Mouse (Mus musculus) embryonic facial prominence, embryonic 10.5 days (tissue): ENCODE results near the gene Glrx2. TPM values are rescaled to one million over a fixed set of nuclear protein-coding genes. Genes with fewer than 3 reads are reported as not detected.

Source experiments
- DNase-seq: peaks from one replicate; pipeline ENCODE4 v3.0.0-alpha.2; 2017; ENCODE audit warnings: low spot score
- H3K27ac ChIP-seq: fragments of 300-500 bp; sonication (generic); replicated peaks from 2 replicates; pipeline ENCODE4 v1.5.1; 2016; ENCODE audit warnings: mild to moderate bottlenecking
- H3K27me3 ChIP-seq: fragments of 300-500 bp; sonication (generic); replicated peaks from 2 replicates; pipeline ENCODE4 v1.6.1; 2016; ENCODE audit warnings: low read depth, mild to moderate bottlenecking; ENCODE audit not compliant: poor library complexity, severe bottlenecking
- H3K36me3 ChIP-seq: fragments of 300-500 bp; sonication (generic); replicated peaks from 2 replicates; pipeline ENCODE4 v1.6.1; 2016; ENCODE audit warnings: mild to moderate bottlenecking, moderate library complexity
- H3K4me1 ChIP-seq: fragments of 300-500 bp; sonication (generic); 2 replicates; pipeline ENCODE4 v1.6.1; 2016
- H3K4me3 ChIP-seq: fragments of 300-500 bp; sonication (generic); 2 replicates; pipeline ENCODE4 v1.5.1; 2016; ENCODE audit warnings: mild to moderate bottlenecking, moderate library complexity
- H3K9me3 ChIP-seq: fragments of 300-500 bp; sonication (generic); 2 replicates; pipeline ENCODE4 v1.6.1; 2016; ENCODE audit warnings: mild to moderate bottlenecking
- WGBS: fragments of 180-500 bp; shearing (Covaris S2); methylation state at CpG from one replicate; pipeline ENCODE4 v1.1.7; 2016; 5-methylcytosine and 5-hydroxymethylcytosine counted together
- polyA plus RNA-seq: library from polyadenylated mRNA; unstranded; fragments of >200 nt; fragmentation: Nextera tagmentation; extraction: Ambion mirVana; gene quantifications from 2 replicates; pipeline ENCODE4 v1.2.1, GENCODE M21; 2016

Glrx2 gene
- polyA plus RNA-seq, 1 experiment from 2014 or later: 79.7 TPM

DNA sequence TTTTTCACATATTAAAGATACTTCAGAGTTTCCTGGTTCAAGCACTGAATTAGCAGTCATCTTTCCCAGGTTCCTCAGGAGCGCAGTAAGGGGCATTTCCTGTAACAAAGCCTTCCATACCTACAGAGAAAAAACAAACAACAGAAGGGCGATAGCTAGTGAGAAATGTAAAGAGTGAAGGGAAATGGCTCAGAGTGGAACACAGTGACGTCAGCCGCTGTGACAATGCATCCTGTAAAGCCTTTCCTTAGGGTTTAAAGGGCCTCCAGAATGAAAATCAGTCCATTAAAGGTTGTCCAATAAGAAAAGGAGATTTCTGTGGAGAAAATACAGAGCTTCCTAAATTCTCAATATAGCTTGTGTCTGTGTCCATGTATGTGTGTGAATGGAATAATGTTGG lies 49.7 kb downstream of the Glrx2 start:
- no peak overlapping the region for H3K27ac ChIP-seq
- 90% methylated on average over 4 of the region's 4 CpGs for WGBS

DNA sequence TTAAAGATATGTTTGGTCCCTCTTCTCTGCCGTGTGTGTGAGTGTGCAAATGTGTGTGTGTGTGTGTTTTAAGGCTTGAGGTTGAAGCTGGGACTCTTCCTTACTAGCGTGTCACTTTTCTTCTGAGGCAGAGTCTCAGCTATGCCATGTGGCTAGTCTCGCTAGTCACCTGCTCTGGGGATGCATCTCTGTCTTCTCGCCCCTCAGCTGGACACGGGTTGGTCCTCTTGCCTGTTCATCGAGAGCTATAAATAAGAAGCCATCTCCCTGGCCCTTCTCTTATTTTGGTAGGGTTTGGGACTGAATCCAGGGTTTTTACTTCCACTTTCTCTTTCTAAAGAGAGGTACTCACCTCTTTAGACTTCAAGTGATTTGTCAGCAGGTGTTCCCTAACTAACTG lies 50.1 kb downstream of the Glrx2 start:
- WGBS: 88% methylated on average over 6 of the region's 6 CpGs
- H3K36me3 ChIP-seq: peaks cover 56% of the 10 kb centered on the region
- no peak overlapping the region for H3K4me3 ChIP-seq
- H3K9me3 ChIP-seq: no peaks in the 10 kb centered on the region
- no peaks in the 10 kb centered on the region for H3K27me3 ChIP-seq
- H3K4me1 ChIP-seq: peaks cover 6% of the 10 kb centered on the region; the same call in 1 of the 2 replicates
- no peak overlapping the region for H3K27ac ChIP-seq
- DNase-seq: no peak

More for the DNA sequence above, 49.7 kb downstream of the Glrx2 start:
- peaks cover 60% of the 10 kb centered on the region for H3K36me3 ChIP-seq
- no peaks in the 10 kb centered on the region for H3K27me3 ChIP-seq
- no peaks in the 10 kb centered on the region for H3K9me3 ChIP-seq
- peaks cover 6% of the 10 kb centered on the region; the same call in 1 of the 2 replicates for H3K4me1 ChIP-seq
- DNase-seq: no peak
- H3K4me3 ChIP-seq: no peak overlapping the region

DNA sequence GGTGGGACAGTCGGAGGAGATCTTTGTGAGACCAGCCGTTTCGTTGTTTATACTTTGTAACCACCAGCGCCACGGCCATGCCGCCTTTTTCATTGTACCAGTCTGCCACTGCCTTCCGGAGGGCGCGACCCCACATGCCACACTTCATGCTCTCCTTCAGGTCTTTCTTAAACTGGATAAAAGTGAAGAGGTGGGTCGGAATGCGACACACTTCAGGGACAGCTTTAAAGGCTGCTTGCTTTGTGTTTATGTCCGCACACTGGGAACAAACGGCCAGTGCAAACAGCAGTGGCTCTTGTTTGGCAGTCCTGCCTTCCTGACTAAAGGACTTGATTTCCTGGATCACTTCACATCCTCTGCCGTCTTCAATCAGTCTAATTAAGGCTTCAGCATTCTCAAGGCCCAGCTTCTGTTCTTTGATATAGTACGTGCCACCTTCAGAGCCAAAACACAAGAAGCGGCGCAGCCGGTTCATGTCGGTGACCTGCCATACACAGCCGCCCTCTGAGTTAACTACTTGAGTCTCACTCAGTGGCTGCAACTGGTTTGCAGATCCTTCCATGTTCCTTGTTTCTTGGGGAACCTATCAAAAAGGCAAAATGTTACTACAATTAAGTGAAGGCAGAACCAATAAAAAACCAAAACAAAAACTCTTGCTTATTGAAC lies 54.4 kb downstream of the Glrx2 start:
- Histone ChIP-seq H3K9me3 (no peaks in the 10 kb centered on the region), H3K27ac (no peak overlapping the region), H3K4me3 (no peak overlapping the region), H3K36me3 (peaks cover 26% of the 10 kb centered on the region), H3K4me1 (peaks cover 10% of the 10 kb centered on the region), H3K27me3 (no peaks in the 10 kb centered on the region)
- WGBS: 60% methylated on average over 20 of the region's 20 CpGs
- DNase-seq: peak; percentile 12

DNA sequence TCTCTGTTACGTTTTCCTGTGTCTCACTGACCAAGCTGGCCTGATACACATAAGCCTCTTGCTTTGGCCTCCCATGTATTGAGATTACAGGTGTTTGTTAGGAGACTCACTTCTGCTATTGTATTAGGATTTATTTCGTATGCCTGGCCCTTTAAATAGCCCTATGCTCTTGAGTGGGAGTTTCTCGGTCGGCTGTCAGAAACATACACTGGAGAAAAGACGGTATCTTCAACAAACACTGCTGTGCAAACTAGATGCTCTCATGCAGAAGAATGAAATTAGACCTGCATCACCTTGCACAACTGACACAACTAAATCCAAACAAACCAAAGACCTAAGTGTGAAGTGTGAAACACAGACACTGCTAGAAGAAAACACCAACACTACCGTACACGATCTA lies 56.9 kb downstream of the Glrx2 start:
- no peak overlapping the region for H3K4me3 ChIP-seq
- WGBS: 83% methylated on average over 7 of the region's 7 CpGs
- H3K36me3 ChIP-seq: peaks cover 13% of the 10 kb centered on the region
- no peaks in the 10 kb centered on the region for H3K9me3 ChIP-seq
- peaks cover 14% of the 10 kb centered on the region for H3K4me1 ChIP-seq
- no peak overlapping the region for H3K27ac ChIP-seq
- DNase-seq: no peak
- no peaks in the 10 kb centered on the region for H3K27me3 ChIP-seq

DNA sequence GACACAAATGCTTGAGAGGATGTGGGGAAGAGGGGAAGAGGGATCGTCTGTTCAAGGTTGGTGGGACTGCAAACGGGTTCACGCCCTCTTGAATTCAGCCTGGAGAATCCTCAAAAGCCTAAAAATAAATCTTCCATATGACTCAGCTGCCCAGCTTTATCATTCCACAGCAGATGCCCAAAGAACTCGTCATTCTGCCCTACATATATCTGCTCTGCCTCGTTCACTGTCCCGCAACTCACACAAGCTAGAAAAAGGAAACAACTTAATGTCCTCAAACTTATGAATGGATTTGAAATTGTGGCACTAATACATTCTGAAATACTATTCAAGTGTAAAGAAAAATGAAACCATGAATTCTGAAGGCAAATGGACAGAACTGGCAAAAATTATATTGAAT lies 57.8 kb downstream of the Glrx2 start:
- Histone ChIP-seq H3K4me1 (peaks cover 22% of the 10 kb centered on the region), H3K27ac (no peak overlapping the region), H3K27me3 (no peaks in the 10 kb centered on the region), H3K36me3 (peaks cover 13% of the 10 kb centered on the region), H3K4me3 (no peak overlapping the region), H3K9me3 (no peaks in the 10 kb centered on the region)
- 85% methylated on average over 6 of the region's 6 CpGs for WGBS
- DNase-seq: no peak

DNA sequence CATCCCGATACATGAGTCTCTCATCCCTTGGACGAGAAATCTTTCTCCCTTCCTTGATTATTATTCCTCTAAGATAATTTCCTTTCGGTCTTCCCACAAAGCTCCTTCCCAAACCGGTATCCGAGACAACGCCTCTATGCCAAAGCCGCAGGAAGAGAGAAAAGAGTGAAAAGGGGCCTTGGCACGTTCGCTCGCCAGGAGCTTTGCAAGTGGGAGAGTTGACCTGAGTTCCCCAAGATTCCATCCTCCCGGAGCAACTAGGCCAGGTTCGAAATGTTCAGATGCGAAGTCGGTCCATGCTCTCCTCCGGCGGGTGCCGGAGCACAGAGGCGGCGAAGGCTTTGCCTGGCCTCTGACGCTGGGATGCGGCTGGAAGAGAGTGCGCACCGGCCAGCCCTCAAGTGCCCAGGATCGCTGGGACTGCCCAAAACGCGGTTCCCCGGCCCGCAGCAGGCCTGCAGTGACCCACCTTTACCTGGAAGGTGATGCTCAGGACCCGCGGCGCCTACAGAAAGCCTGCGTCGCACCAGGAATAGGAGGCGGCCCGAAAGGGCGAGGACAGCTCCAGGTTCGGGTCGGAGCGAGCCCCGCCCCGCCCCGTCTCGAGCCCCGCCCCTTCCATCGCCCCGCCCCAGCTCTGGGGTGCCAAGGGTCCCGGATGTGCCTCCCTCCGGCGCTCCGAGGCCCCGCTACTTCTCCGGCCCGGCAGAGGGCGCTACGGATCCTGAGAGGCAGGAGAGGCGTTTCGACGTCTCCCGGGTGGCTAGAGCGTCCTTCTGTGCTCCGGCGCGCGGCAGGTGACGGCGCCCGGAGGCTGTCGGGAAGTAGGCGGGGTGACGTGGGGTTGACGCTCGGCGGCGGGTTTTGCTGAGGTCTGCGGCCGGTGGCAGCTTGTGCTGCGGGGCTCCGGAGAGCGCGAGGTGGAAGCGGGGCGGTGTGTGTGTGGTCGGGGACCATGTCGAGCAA lies 60.6 kb downstream of the Glrx2 start, which contains the start of the genes Trove2 and Uchl5:
Gene Trove2 (minus strand): TSS at position 623 of the 966 bp plus-strand sequence.
Gene Uchl5 (plus strand): TSS at position 827 of the 966 bp plus-strand sequence.
- DNase-seq: peak; percentile 98
- Histone ChIP-seq H3K4me3 (peak within 1 kb of the TSS; percentile 88), H3K27me3 (no peaks in the 10 kb centered on the region), H3K27ac (peak within 1 kb of the TSS; percentile 89), H3K36me3 (peaks cover 8% of the 10 kb centered on the region; the same call in 1 of the 2 replicates), H3K4me1 (peaks cover 16% of the 10 kb centered on the region), H3K9me3 (no peaks in the 10 kb centered on the region)
- WGBS: under 1% methylated on average over 84 of the region's 84 CpGs

DNA sequence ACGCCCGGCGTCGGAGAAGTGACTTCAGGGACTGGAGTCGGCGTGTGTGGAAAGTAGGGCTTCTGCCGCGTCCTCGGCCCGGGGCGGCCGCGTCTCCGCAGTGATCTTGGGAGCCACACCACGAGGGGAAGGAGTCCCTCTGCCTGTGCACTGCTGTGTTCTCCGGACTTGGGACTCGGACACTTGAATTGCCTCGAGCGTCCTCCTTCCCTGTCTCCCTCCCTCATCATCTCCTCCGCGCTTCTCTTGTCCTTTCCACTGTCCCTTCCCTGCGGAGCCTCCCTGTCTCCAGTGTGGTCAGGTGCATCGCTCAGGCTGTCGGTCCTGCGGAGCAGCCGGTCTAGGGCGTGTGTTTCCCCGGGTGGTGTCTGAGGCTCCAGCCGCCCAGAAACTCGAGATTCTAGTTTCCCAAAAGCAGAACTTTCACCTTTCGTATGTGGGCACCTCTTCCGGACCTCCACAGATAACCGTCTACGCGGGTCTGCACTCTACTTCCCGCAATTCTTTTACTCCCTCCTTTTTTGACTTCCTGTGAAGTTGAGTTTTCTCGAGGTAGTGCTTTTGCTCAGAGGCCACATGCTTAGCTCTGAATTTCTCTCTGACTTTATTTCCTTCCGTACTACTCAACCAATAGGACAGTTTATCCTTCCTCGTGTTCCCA lies 61.5 kb downstream of the Glrx2 start:
- Histone ChIP-seq H3K4me3 (peak overlapping the region; percentile 88), H3K36me3 (peaks cover 8% of the 10 kb centered on the region; the same call in 1 of the 2 replicates), H3K27me3 (no peaks in the 10 kb centered on the region), H3K9me3 (no peaks in the 10 kb centered on the region), H3K4me1 (peaks cover 16% of the 10 kb centered on the region), H3K27ac (peak overlapping the region; percentile 89)
- under 1% methylated on average over 39 of the region's 39 CpGs for WGBS
- no peak for DNase-seq

DNA sequence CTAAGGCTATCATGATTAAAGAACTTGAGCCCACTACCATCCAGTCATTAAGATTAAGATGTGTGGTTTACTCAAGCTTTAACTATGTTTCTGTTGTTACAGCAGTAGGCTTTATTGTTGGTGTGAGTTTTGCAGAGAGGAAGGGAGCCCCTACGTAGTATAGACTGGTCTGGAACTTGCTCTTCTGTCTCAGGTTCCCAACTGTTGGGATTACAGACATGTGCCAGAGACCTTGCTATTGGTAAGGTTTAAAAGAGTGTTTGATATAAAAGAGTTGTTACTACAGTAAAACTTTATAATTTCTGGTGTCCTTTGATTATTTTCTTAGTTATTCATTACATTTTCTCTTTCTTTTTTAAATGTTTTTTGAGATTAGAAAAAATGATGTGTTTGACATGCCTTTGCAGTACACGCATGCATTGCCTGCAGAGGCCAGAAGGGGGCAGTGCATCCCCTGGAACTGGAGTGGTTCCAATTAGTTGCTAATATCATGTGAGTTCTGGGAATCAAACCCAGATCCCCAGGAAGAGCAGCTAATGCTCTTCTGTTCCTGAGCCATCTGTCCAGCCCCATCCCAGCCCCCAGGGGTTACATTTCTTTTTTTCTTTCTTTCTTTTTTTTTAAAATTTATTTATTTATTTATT lies 72.6 kb downstream of the Glrx2 start:
- no peaks in the 10 kb centered on the region for H3K27me3 ChIP-seq
- no peaks in the 10 kb centered on the region for H3K9me3 ChIP-seq
- no peak overlapping the region for H3K4me3 ChIP-seq
- WGBS: 71% methylated on average over 2 of the region's 2 CpGs
- peaks cover 32% of the 10 kb centered on the region for H3K36me3 ChIP-seq
- H3K27ac ChIP-seq: no peak overlapping the region
- H3K4me1 ChIP-seq: no peaks in the 10 kb centered on the region
- DNase-seq: peak; percentile 39

Other genes starting within 250 kb of the Glrx2 start
- 0.29 and 0.36 TPM in 2 replicates for gene B3galt2, start 75.7 kb upstream of the Glrx2 start, polyA plus RNA-seq
- 29.0 and 32.8 TPM in 2 replicates for gene Cdc73, start 13.4 kb upstream of the Glrx2 start, polyA plus RNA-seq
- 29.6 and 31.6 TPM in 2 replicates for gene Trove2, start 60.7 kb downstream of the Glrx2 start, polyA plus RNA-seq
- gene Uchl5, start 60.9 kb downstream of the Glrx2 start, polyA plus RNA-seq: 118 and 122 TPM in 2 replicates